Mouse (Mus musculus): ENCODE results near the gene Epn3. TPM values are rescaled to one million over a fixed set of nuclear protein-coding genes. Genes with fewer than 3 reads are reported as not detected.

Epn3 gene
- polyA plus RNA-seq, 1 experiment from 2014 or later, result 0.48 TPM

- H3K36me3 ChIP-seq (ENCODE audit: control insufficient read depth, insufficient read depth, low read length), result no peaks in the 10 kb centered on the region
- ATAC-seq (replicated peaks; ENCODE audit: low FRiP score) (no peak), DNase-seq (ENCODE audit: low spot score) (no peak)
- no peaks in the 10 kb centered on the region for H3K4me1 ChIP-seq (replicated peaks; ENCODE audit: control insufficient read depth, insufficient read depth, low read length)
- H3K4me3 ChIP-seq (ENCODE audit: low read depth, low read length), result no peak overlapping the region
- H3K4me2 ChIP-seq (ENCODE audit: low read depth, low read length, severe bottlenecking), result no peak overlapping the region
- no peak overlapping the region for H3K9ac ChIP-seq (ENCODE audit: low read length)
- 93% methylated on average over 10 of the region's 10 CpGs for whole genome bisulfite sequencing
- no peak overlapping the region for H3K27ac ChIP-seq (ENCODE audit: low read depth, low read length)
- no peaks in the 10 kb centered on the region for H3K9me3 ChIP-seq (ENCODE audit: control insufficient read depth, low read length)
- no peaks in the 10 kb centered on the region for H3K27me3 ChIP-seq (ENCODE audit: control insufficient read depth, insufficient read depth, low read length)
Observed at GRCm38 (mm10) chr11:94508976-94509375, 9.2 kb upstream of the Epn3 start.

- DNase-seq (ENCODE audit: low spot score), result no peak
- peaks cover 8% of the 10 kb centered on the region; the same call in 1 of the 2 replicates for H3K27me3 ChIP-seq (ENCODE audit: control insufficient read depth, insufficient read depth, low read length)
- H3K9me3 ChIP-seq (ENCODE audit: control insufficient read depth, low read length), result no peaks in the 10 kb centered on the region
- ATAC-seq (replicated peaks; ENCODE audit: low FRiP score), result no peak
- H3K36me3 ChIP-seq (ENCODE audit: control insufficient read depth, insufficient read depth, low read length), result no peaks in the 10 kb centered on the region
- no peak overlapping the region for H3K9ac ChIP-seq (ENCODE audit: low read length)
- H3K4me2 ChIP-seq (ENCODE audit: low read depth, low read length, severe bottlenecking), result no peak overlapping the region
- H3K4me3 ChIP-seq (ENCODE audit: low read depth, low read length), result no peak overlapping the region
- H3K27ac ChIP-seq (ENCODE audit: low read depth, low read length), result no peak overlapping the region
- peaks cover 13% of the 10 kb centered on the region for H3K4me1 ChIP-seq (replicated peaks; ENCODE audit: control insufficient read depth, insufficient read depth, low read length)
- 90% methylated on average over 8 of the region's 8 CpGs for WGBS
Observed at GRCm38 (mm10) chr11:94501482-94501881, 1.7 kb upstream of the Epn3 start.

GRCm38 (mm10) chr11:94500362-94500761 is 588 bp upstream of the Epn3 start:
- H3K36me3 ChIP-seq (ENCODE audit: control insufficient read depth, insufficient read depth, low read length), result no peaks in the 10 kb centered on the region
- 25% methylated on average over 8 of the region's 8 CpGs for WGBS
- H3K4me1 ChIP-seq (replicated peaks; ENCODE audit: control insufficient read depth, insufficient read depth, low read length), result peaks cover 13% of the 10 kb centered on the region
- DNase-seq (ENCODE audit: low spot score) (no peak), ATAC-seq (replicated peaks; ENCODE audit: low FRiP score) (no peak)
- no peak overlapping the region for H3K9ac ChIP-seq (ENCODE audit: low read length)
- H3K27ac ChIP-seq (ENCODE audit: low read depth, low read length), result no peak overlapping the region
- no peak overlapping the region for H3K4me3 ChIP-seq (ENCODE audit: low read depth, low read length)
- peaks cover 8% of the 10 kb centered on the region; the same call in 1 of the 2 replicates for H3K27me3 ChIP-seq (ENCODE audit: control insufficient read depth, insufficient read depth, low read length)
- H3K9me3 ChIP-seq (ENCODE audit: control insufficient read depth, low read length), result no peaks in the 10 kb centered on the region
- H3K4me2 ChIP-seq (ENCODE audit: low read depth, low read length, severe bottlenecking), result no peak overlapping the region

- WGBS, result 14% methylated on average over 2 of the region's 2 CpGs
- H3K9me3 ChIP-seq (ENCODE audit: control insufficient read depth, low read length), result no peaks in the 10 kb centered on the region
- ATAC-seq (replicated peaks; ENCODE audit: low FRiP score) (peak; percentile 36; the same call in 1 of the 2 replicates), DNase-seq (ENCODE audit: low spot score) (no peak)
- H3K27ac ChIP-seq (ENCODE audit: low read depth, low read length), result no peak overlapping the region
- no peak overlapping the region for H3K4me3 ChIP-seq (ENCODE audit: low read depth, low read length)
- no peaks in the 10 kb centered on the region for H3K36me3 ChIP-seq (ENCODE audit: control insufficient read depth, insufficient read depth, low read length)
- peaks cover 8% of the 10 kb centered on the region; the same call in 1 of the 2 replicates for H3K27me3 ChIP-seq (ENCODE audit: control insufficient read depth, insufficient read depth, low read length)
- H3K4me2 ChIP-seq (ENCODE audit: low read depth, low read length, severe bottlenecking), result peak overlapping the region; percentile 58
- peaks cover 13% of the 10 kb centered on the region for H3K4me1 ChIP-seq (replicated peaks; ENCODE audit: control insufficient read depth, insufficient read depth, low read length)
- 0 out of 2 replicates have a peak overlapping the region, but pooled peaks have one; percentile 12 for H3K9ac ChIP-seq (ENCODE audit: low read length)
Observed at GRCm38 (mm10) chr11:94499035-94499434, 739 bp downstream of the Epn3 start.

GRCm38 (mm10) chr11:94498093-94498996 is 1.4 kb downstream of the Epn3 start:
- Histone ChIP-seq H3K4me2 (ENCODE audit: low read depth, low read length, severe bottlenecking) (no peak overlapping the region), H3K4me3 (ENCODE audit: low read depth, low read length) (no peak overlapping the region), H3K27ac (ENCODE audit: low read depth, low read length) (no peak overlapping the region), H3K9me3 (ENCODE audit: control insufficient read depth, low read length) (no peaks in the 10 kb centered on the region), H3K27me3 (ENCODE audit: control insufficient read depth, insufficient read depth, low read length) (peaks cover 8% of the 10 kb centered on the region; the same call in 1 of the 2 replicates), H3K9ac (ENCODE audit: low read length) (0 out of 2 replicates have a peak overlapping the region, but pooled peaks have one; percentile 12), H3K36me3 (ENCODE audit: control insufficient read depth, insufficient read depth, low read length) (no peaks in the 10 kb centered on the region), H3K4me1 (replicated peaks; ENCODE audit: control insufficient read depth, insufficient read depth, low read length) (peaks cover 13% of the 10 kb centered on the region)
- DNase-seq (ENCODE audit: low spot score) (peak; percentile 53), ATAC-seq (replicated peaks; ENCODE audit: low FRiP score) (no peak)
- 17% methylated on average over 19 of the region's 19 CpGs for WGBS

- Histone ChIP-seq H3K4me1 (replicated peaks; ENCODE audit: control insufficient read depth, insufficient read depth, low read length) (peaks cover 16% of the 10 kb centered on the region), H3K36me3 (ENCODE audit: control insufficient read depth, insufficient read depth, low read length) (no peaks in the 10 kb centered on the region), H3K27ac (ENCODE audit: low read depth, low read length) (no peak overlapping the region), H3K27me3 (ENCODE audit: control insufficient read depth, insufficient read depth, low read length) (peaks cover 19% of the 10 kb centered on the region), H3K4me2 (ENCODE audit: low read depth, low read length, severe bottlenecking) (no peak overlapping the region), H3K4me3 (ENCODE audit: low read depth, low read length) (no peak overlapping the region), H3K9ac (ENCODE audit: low read length) (no peak overlapping the region), H3K9me3 (ENCODE audit: control insufficient read depth, low read length) (no peaks in the 10 kb centered on the region)
- DNase-seq (ENCODE audit: low spot score) (peak; percentile 43), ATAC-seq (replicated peaks; ENCODE audit: low FRiP score) (no peak)
- 83% methylated on average over 3 of the region's 3 CpGs for WGBS
Observed at GRCm38 (mm10) chr11:94495415-94495814, 4.4 kb downstream of the Epn3 start.

GRCm38 (mm10) chr11:94491749-94492099 is 8.1 kb downstream of the Epn3 start:
- Histone ChIP-seq H3K4me3 (ENCODE audit: low read depth, low read length) (no peak overlapping the region), H3K4me1 (replicated peaks; ENCODE audit: control insufficient read depth, insufficient read depth, low read length) (peaks cover 5% of the 10 kb centered on the region; the same call in 1 of the 2 replicates), H3K9me3 (ENCODE audit: control insufficient read depth, low read length) (no peaks in the 10 kb centered on the region), H3K9ac (ENCODE audit: low read length) (no peak overlapping the region; the same call in 1 of the 2 replicates), H3K36me3 (ENCODE audit: control insufficient read depth, insufficient read depth, low read length) (no peaks in the 10 kb centered on the region), H3K27ac (ENCODE audit: low read depth, low read length) (no peak overlapping the region), H3K27me3 (ENCODE audit: control insufficient read depth, insufficient read depth, low read length) (peaks cover 10% of the 10 kb centered on the region), H3K4me2 (ENCODE audit: low read depth, low read length, severe bottlenecking) (peak overlapping the region; percentile 89; the same call in 1 of the 2 replicates)
- 65% methylated on average over 7 of the region's 7 CpGs for WGBS
- ATAC-seq (replicated peaks; ENCODE audit: low FRiP score), result no peak
- DNase-seq (ENCODE audit: low spot score), result peak; percentile 49

- H3K27me3 ChIP-seq (ENCODE audit: control insufficient read depth, insufficient read depth, low read length), result peaks cover 10% of the 10 kb centered on the region
- ATAC-seq (replicated peaks; ENCODE audit: low FRiP score), result peak; percentile 78
- peak overlapping the region; percentile 67 for H3K9ac ChIP-seq (ENCODE audit: low read length)
- no peak overlapping the region for H3K27ac ChIP-seq (ENCODE audit: low read depth, low read length)
- no peaks in the 10 kb centered on the region for H3K36me3 ChIP-seq (ENCODE audit: control insufficient read depth, insufficient read depth, low read length)
- H3K4me2 ChIP-seq (ENCODE audit: low read depth, low read length, severe bottlenecking), result peak overlapping the region; percentile 89
- peak overlapping the region; percentile 47 for H3K4me3 ChIP-seq (ENCODE audit: low read depth, low read length)
- H3K9me3 ChIP-seq (ENCODE audit: control insufficient read depth, low read length), result no peaks in the 10 kb centered on the region
- 4% methylated on average over 55 of the region's 55 CpGs for WGBS
- peak; percentile 84 for DNase-seq (ENCODE audit: low spot score)
- H3K4me1 ChIP-seq (replicated peaks; ENCODE audit: control insufficient read depth, insufficient read depth, low read length), result peaks cover 5% of the 10 kb centered on the region; the same call in 1 of the 2 replicates
Observed at GRCm38 (mm10) chr11:94491035-94491748, 8.6 kb downstream of the Epn3 start.

Measured in forebrain, embryonic 11.5 days (tissue).